Mouse (Mus musculus): Measurements from ENCODE around the gene Abhd2. TPM values are rescaled to one million over a fixed set of nuclear protein-coding genes. Genes with fewer than 3 reads are reported as not detected.

Gene Abhd2
- total RNA-seq, 2 experiments from 2014 or later, result 107 to 115 TPM

GRCm38 (mm10) chr7:79284160-79284888 lies 11.3 kb downstream of the Abhd2 start:
- no peak for DNase-seq (ENCODE audit: low spot score in 2 of 2)
- intact Hi-C loops (cut with DNase I), result no loop called here

- DNase-seq (ENCODE audit: low spot score in 2 of 2), result no peak
- intact Hi-C loops (cut with DNase I), result loop anchor here (5.0 kb wide), 1 partner anchor 67 kb away; no protein-coding TSS in a partner anchor
These were observed 11.9 kb downstream of the Abhd2 start for GRCm38 (mm10) chr7:79284889-79285280.

DNA sequence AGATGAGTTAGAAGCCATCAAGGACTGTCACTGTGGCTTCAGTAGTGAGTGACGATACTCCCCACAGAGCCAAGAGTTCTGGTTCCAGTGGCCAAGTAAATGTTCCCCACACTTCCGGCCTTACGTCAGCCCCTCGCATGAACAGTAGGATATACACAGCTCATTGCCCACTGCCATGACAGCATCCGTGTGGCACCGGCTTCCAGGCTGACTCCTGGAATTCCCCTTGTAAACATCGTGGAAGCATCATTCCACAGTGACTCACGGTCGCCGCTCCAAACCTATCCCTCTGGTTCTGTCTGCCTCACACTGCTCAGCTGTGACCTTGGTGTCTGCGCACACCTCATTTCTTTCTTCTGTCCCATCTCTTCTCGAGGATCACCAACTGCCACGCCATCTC lies 12.4 kb downstream of the Abhd2 start:
- DNase-seq (ENCODE audit: low spot score in 2 of 2), result no peak
- intact Hi-C loops (cut with DNase I), result loop anchor here (5.0 kb wide), 1 partner anchor 67 kb away; no protein-coding TSS in a partner anchor

GRCm38 (mm10) chr7:79287226-79287625 lies 14.2 kb downstream of the Abhd2 start:
- DNase-seq (ENCODE audit: low spot score in 2 of 2), result no peak
- intact Hi-C loops (cut with DNase I), result loop anchor here (5.0 kb wide), 1 partner anchor 65 kb away; no protein-coding TSS in a partner anchor

GRCm38 (mm10) chr7:79287928-79288327 lies 14.9 kb downstream of the Abhd2 start:
- DNase-seq (ENCODE audit: low spot score in 2 of 2), result no peak

DNA sequence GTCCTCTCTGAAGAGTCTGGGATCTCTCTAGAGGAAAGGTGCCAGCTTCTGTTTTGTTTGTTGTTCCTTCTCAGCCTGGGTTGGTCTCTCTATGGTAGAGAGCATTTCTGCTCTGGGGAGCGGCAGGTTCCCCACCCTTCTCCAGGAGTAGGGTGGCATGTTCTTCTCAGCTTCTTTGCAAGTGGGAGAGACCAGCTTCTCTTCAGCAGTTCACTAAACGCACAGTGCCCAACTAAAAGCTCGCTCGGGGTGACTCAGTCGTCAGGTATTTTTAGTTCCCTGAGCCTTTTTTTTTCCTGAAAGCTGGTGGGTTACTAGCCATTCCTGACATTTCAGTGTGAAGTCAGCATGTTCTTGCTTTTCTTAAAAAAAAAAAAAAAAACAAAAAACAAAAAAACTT lies 15.4 kb downstream of the Abhd2 start:
- DNase-seq (ENCODE audit: low spot score in 2 of 2), result no peak
- intact Hi-C loops (cut with DNase I), result loop anchor here (5.0 kb wide), 1 partner anchor 64 kb away; no protein-coding TSS in a partner anchor

More at GRCm38 (mm10) chr7:79287928-79288327, 14.9 kb downstream of the Abhd2 start:
- intact Hi-C loops (cut with DNase I), result loop anchor here (5.0 kb wide), 1 partner anchor 64 kb away; no protein-coding TSS in a partner anchor

GRCm38 (mm10) chr7:79293605-79294232 lies 20.7 kb downstream of the Abhd2 start:
- no peak for DNase-seq (ENCODE audit: low spot score in 2 of 2)
- intact Hi-C loops (cut with DNase I), result no loop called here

- no peak for DNase-seq (ENCODE audit: low spot score in 2 of 2)
- intact Hi-C loops (cut with DNase I), result no loop called here
These were observed 21.5 kb downstream of the Abhd2 start for GRCm38 (mm10) chr7:79294449-79294980.

- no peak for DNase-seq (ENCODE audit: low spot score in 2 of 2)
- intact Hi-C loops (cut with DNase I), result no loop called here
These were observed 22.3 kb downstream of the Abhd2 start for GRCm38 (mm10) chr7:79295196-79295826.

GRCm38 (mm10) chr7:79298681-79299080 lies 25.7 kb downstream of the Abhd2 start:
- intact Hi-C loops (cut with DNase I), result no loop called here
- DNase-seq (ENCODE audit: low spot score in 2 of 2), result no peak

- no peak for DNase-seq (ENCODE audit: low spot score in 2 of 2)
- intact Hi-C loops (cut with DNase I), result no loop called here
These were observed 26.5 kb downstream of the Abhd2 start for GRCm38 (mm10) chr7:79299548-79299947.

GRCm38 (mm10) chr7:79300432-79301151 lies 27.6 kb downstream of the Abhd2 start:
- intact Hi-C loops (cut with DNase I), result no loop called here
- DNase-seq (ENCODE audit: low spot score in 2 of 2), result no peak

- intact Hi-C loops (cut with DNase I), result no loop called here
- no peak for DNase-seq (ENCODE audit: low spot score in 2 of 2)
These were observed 29.1 kb downstream of the Abhd2 start for GRCm38 (mm10) chr7:79302145-79302544.

- DNase-seq (ENCODE audit: low spot score in 2 of 2), result no peak
- intact Hi-C loops (cut with DNase I), result no loop called here
These were observed 29.6 kb downstream of the Abhd2 start for GRCm38 (mm10) chr7:79302586-79302985.

- DNase-seq (ENCODE audit: low spot score in 2 of 2), result no peak
- intact Hi-C loops (cut with DNase I), result no loop called here
These were observed 30.3 kb downstream of the Abhd2 start for GRCm38 (mm10) chr7:79303183-79303761.

GRCm38 (mm10) chr7:79308455-79309030 lies 35.5 kb downstream of the Abhd2 start:
- intact Hi-C loops (cut with DNase I), result loop anchor here (2.0 kb wide), 1 partner anchor 34 kb away; no protein-coding TSS in a partner anchor
- no peak for DNase-seq (ENCODE audit: low spot score in 2 of 2)

DNA sequence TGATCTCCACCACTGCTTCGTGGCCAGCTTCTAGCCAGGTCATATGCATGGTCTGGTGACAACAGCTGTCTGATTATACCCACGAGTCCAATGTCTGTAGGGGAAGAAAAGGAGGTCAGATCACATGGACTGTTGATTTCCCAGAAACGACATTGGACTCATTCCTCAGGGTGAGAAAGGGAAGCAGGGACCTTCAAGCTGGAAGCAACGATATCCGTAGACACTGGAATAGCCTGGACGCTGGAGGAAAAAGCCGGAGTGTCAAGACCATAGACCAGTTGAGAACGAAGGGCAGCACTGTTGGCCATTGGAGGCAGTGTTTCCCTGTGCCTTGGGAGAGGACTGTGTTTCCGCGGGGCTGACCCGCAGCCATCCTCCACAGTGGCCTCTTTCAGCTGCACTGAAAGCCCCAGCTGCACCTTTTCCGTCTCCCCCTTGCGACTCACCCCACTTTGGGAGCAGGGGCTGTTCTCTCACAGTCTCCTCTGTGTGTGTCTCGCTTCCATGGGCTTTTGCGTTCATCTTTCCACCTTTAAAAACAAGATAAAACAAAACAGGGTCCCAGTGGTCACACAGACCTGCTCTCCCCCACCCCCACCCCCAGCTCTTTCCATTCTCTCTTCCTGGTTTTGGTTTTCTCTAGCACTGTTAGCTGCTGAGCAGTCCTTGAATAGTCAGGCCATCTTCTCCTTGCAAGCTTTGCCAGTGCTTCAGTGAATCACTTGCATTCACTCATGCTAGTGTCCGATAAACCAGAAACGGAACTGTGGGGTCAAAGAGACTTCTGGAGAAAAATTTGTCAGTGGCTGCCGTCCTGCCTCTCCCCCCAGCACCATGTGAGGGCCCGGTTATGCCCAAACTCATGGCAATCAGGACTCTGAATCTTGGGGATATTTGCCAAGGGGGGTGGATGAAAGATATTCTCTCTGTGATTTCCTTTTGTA lies 36.5 kb downstream of the Abhd2 start:
- intact Hi-C loops (cut with DNase I), result loop anchor here (2.0 to 5.0 kb wide), 2 partner anchors 35 to 38 kb away; no protein-coding TSS in a partner anchor
- DNase-seq (ENCODE audit: low spot score in 2 of 2), result no peak

DNA sequence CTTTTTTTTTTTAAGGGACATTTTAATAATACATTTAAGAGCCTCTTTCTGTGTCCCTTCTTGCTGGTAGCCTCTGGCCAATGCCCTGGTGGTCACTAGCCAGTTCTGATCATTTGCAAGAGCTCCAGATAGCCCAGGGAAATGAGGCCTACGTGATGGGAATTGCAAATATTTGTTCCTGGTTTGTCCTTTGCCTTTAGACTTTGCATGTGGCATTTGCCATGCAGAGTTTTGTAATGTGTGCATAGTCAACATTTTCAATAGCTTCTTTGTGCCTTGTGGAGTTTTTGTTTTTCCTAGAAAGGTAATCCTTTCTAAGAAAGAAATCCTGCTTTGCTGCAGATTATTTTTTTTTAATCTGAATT lies 37.2 kb downstream of the Abhd2 start:
- intact Hi-C loops (cut with DNase I), result loop anchor here (5.0 kb wide), 1 partner anchor 37 kb away; no protein-coding TSS in a partner anchor
- no peak for DNase-seq (ENCODE audit: low spot score in 2 of 2)
